Mouse (Mus musculus) C2C12 (cell line): ENCODE data around the gene Eif4b. TPM values are rescaled to one million over a fixed set of nuclear protein-coding genes. Genes with fewer than 3 reads are reported as not detected.

Experiments used
- H3K27me3 ChIP-seq: one replicate; pipeline ENCODE4 v1.6.1; 2011; ENCODE audit not compliant: control insufficient read depth, insufficient read depth, insufficient read length
- H3K36me3 ChIP-seq: one replicate; pipeline ENCODE4 v1.6.1; 2011; ENCODE audit not compliant: control insufficient read depth, insufficient read depth
- H3K4me3 ChIP-seq: one replicate; pipeline ENCODE4 v1.5.1; 2011; ENCODE audit warnings: mild to moderate bottlenecking, control low read depth; ENCODE audit not compliant: poor library complexity, insufficient read depth, severe bottlenecking
- H3K79me2 ChIP-seq: one replicate; pipeline ENCODE4 v1.6.1; 2011; ENCODE audit not compliant: control insufficient read depth, insufficient read depth
- H3K79me3 ChIP-seq: one replicate; pipeline ENCODE4 v1.6.1; 2011; ENCODE audit warnings: low read depth, control low read depth
- H3ac ChIP-seq: one replicate; pipeline ENCODE3; 2011; ENCODE audit warnings: low read depth; ENCODE audit not compliant: control insufficient read depth, insufficient read length
- CEBPB ChIP-seq: IDR thresholded peaks from one replicate; pipeline ENCODE4 v1.6.1; 2011; ENCODE audit warnings: low read depth, mild to moderate bottlenecking, control low read depth, moderate library complexity
- CTCF ChIP-seq: IDR thresholded peaks from one replicate; pipeline ENCODE4 v1.5.1; 2011; ENCODE audit not compliant: control insufficient read depth, insufficient read depth, insufficient read length
- FOSL1 ChIP-seq: IDR thresholded peaks from one replicate; pipeline ENCODE4 v1.8.0; 2011; ENCODE audit warnings: mild to moderate bottlenecking, low read length; ENCODE audit not compliant: poor library complexity, insufficient read depth, severe bottlenecking
- MAX ChIP-seq: IDR thresholded peaks from one replicate; pipeline ENCODE4 v1.6.1; 2011; ENCODE audit warnings: mild to moderate bottlenecking, control low read depth
- MYOD1 ChIP-seq: IDR thresholded peaks from one replicate; pipeline ENCODE4 v1.6.1; 2011; ENCODE audit warnings: low read depth; ENCODE audit not compliant: control insufficient read depth, insufficient read length
- MYOG ChIP-seq: IDR thresholded peaks from one replicate; pipeline ENCODE4 v1.6.1; 2011; ENCODE audit not compliant: control insufficient read depth, insufficient read length; ENCODE audit errors: extremely low read depth
- USF1 ChIP-seq: IDR thresholded peaks from one replicate; pipeline ENCODE4 v1.6.1; 2011; ENCODE audit warnings: low read depth, mild to moderate bottlenecking, control low read depth, moderate library complexity
- polyA plus RNA-seq: library from polyadenylated mRNA; unstranded; fragments of >200 nt; fragmentation: generic; extraction: Trizol; gene quantifications from one replicate; pipeline ENCODE4 v1.2.1, GENCODE M21; 2012; ENCODE audit warnings: missing spikeins

Gene Eif4b
- polyA plus RNA-seq, 1 experiment, result 268 TPM

DNA sequence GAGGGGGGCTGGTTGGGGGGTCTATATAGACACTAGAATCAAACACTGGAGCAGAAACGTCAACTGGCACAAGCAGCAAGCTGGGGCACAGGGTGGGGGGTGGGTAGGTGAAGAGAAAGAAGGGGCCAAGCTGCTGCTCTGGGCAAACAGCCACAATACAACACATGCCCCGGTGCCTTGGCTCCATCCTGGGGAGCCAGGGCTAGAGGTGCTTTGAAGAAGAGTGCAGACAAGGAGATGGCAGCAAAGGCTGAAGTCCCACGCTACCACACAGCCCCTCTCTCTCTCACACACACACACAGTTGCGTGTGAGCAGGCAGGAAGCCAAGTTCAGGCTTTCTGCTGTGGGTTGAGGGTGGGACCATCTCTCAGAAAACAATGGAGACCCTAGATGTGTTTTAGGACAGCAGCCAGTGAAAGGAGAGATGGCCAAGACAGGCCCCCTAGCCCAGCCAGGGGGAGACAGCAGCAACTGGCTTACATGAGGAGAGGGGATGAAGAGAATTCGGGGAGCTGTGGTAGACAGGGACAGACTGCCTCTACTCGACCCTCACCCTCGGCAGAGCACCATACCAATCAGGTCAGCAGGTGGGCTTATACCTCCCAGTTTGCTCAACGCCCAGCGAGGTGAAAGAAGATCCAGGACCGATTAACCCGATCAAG lies 43.3 kb downstream of the Eif4b start:
- Histone ChIP-seq H3K27me3 (no peaks in the 10 kb centered on the region), H3K79me2 (no peaks in the 10 kb centered on the region), H3ac (no peak overlapping the region), H3K4me3 (no peak overlapping the region), H3K79me3 (no peaks in the 10 kb centered on the region), H3K36me3 (peaks cover 92% of the 10 kb centered on the region)
- TF ChIP-seq MYOG, result no peak
- TF ChIP-seq CTCF, result no peak
- no peak for TF ChIP-seq MYOD1
- no peak for TF ChIP-seq USF1
- TF ChIP-seq FOSL1, result no peak
- TF ChIP-seq MAX, result no peak
- no peak for TF ChIP-seq CEBPB

DNA sequence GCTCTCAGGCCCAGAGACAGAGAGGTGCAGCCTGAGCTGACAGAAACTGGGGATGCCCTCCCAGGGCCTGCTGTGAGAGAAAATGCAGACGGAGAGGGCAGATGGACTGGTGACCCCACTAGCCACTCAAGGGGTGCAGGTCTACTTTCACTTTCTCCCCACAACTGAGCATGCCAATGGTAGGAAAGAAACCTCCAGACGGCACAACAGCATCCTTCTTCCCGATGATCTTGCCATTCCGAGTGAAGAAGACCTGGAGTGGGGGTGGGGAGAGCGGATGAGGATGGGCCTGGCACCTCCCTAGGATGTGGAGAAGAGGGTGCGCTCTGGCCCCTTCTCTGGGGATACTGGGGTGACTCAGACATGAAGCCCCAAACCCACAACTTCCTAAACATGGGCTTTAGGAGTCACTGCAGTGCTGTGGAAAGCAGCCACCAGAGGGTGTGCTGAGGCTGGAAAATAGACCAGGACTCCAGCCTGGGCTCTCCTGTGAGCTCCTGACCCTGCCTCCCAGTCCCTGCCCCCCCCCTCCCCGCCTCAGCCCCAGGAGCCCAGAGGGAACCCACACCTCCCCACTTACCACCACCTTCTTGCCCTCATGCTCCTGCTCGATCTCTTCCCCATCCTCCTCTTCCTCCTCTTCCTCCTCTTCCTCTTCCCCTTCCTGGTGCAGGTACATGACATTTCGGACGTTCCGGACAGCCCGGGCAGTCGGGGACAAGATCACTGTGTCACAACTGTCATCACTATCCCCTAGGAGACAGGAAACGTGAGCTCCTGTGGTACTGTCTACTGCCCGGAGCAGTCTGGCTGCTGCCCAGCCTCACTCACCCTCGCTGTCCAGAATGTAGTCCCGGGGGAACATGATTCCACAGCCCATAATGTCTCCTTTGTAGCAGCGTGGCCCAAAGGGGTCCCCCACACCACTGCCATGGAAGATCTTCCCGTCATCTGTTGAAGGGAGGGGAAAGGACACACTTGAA lies 44.2 kb downstream of the Eif4b start:
- H3K4me3 ChIP-seq, result no peak overlapping the region
- peaks cover 85% of the 10 kb centered on the region for H3K36me3 ChIP-seq
- no peak overlapping the region for H3ac ChIP-seq

DNA sequence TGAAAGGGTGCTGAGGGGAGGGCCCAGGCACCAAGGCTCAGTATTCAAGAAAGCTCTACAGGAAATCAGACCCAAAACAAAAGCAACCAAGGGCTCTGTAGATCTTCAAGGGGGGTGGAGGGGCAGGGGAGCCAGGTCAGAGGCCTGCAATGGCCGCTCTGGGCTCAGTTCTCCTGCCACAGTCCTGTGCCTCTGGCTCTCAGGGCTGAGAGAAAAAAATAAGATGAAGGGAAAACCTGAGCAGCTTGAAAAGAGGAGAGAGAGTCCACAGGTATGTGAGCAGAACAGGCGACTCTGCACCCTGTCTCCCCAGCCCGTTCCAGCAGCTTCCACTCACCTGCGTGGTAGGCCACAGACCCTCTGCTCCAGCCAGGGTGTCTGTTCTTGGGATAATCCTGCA lies 45.0 kb downstream of the Eif4b start:
- H3ac ChIP-seq, result no peak overlapping the region
- no peaks in the 10 kb centered on the region for H3K27me3 ChIP-seq
- no peak overlapping the region for H3K4me3 ChIP-seq
- H3K79me3 ChIP-seq, result no peaks in the 10 kb centered on the region
- no peaks in the 10 kb centered on the region for H3K79me2 ChIP-seq
- no peak for TF ChIP-seq USF1
- no peak for TF ChIP-seq MAX
- peaks cover 77% of the 10 kb centered on the region for H3K36me3 ChIP-seq

More for the DNA sequence above, 44.2 kb downstream of the Eif4b start:
- no peaks in the 10 kb centered on the region for H3K27me3 ChIP-seq
- H3K79me3 ChIP-seq, result no peaks in the 10 kb centered on the region
- no peak for TF ChIP-seq MAX
- no peak for TF ChIP-seq USF1
- no peak for TF ChIP-seq CEBPB
- TF ChIP-seq CTCF, result peak; percentile 11
- TF ChIP-seq FOSL1, result no peak
- H3K79me2 ChIP-seq, result no peaks in the 10 kb centered on the region

DNA sequence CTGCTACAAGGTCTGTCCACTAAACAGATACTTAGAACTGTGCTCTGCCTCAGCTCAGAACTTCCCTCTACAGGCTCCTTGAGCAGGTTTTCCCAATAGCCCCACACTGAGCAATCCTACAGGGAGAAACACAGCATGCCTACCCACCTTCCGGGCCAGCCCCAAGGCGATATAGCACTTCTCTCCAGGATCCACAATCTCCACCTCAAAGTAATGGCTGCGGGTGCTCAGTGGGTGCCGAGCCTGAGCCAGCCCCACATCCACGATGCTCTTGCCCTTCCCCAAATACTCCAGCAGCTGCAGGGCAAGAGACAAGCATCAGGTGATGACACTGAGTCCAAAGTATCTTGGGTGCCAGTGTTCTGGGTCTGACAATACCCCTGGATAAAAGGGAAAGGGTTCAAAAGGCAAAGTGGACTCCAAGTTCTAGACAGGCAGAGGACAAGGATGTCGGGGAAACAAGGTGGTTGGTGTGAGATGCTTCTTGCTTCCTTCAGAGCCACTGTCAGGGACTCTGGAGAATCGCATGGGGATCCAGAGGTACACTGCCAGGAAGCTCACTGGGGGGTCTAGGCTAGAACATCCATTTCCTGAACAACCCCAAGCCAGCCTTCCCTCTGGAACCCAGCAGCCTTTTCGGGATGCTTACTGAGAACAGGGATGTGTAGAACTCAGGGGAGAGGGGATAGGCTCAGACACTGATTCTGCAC lies 45.7 kb downstream of the Eif4b start:
- Histone ChIP-seq H3ac (no peak overlapping the region), H3K36me3 (peaks cover 71% of the 10 kb centered on the region), H3K27me3 (no peaks in the 10 kb centered on the region), H3K79me3 (no peaks in the 10 kb centered on the region), H3K79me2 (no peaks in the 10 kb centered on the region), H3K4me3 (no peak overlapping the region)
- no peak for TF ChIP-seq CEBPB

DNA sequence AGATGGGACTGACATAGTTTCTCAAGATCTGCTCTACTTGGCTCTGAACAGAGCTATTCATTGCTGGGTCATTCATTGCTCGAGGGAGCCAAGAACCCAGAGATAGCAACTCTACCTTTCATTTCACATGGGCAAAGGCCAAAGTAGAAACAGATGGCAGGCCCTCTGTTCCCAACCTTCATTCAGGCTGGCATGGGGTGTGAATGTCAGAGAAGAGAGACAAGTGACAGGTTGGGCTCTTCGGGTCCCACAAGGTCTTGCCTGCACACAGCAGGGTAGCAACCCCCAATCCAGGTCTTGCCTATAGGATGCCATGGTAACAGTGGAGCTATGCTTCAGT lies 46.2 kb downstream of the Eif4b start:
- TF ChIP-seq MYOD1, result no peak
- no peak for TF ChIP-seq CTCF
- no peak for TF ChIP-seq USF1
- TF ChIP-seq CEBPB, result no peak
- TF ChIP-seq MAX, result no peak
- no peak for TF ChIP-seq FOSL1
- TF ChIP-seq MYOG, result no peak
- no peaks in the 10 kb centered on the region for H3K27me3 ChIP-seq
- no peak overlapping the region for H3ac ChIP-seq
- H3K36me3 ChIP-seq, result peaks cover 72% of the 10 kb centered on the region
- no peaks in the 10 kb centered on the region for H3K79me3 ChIP-seq
- no peak overlapping the region for H3K4me3 ChIP-seq
- H3K79me2 ChIP-seq, result no peaks in the 10 kb centered on the region
